Mouse (Mus musculus): Measurements from ENCODE around the gene C130032M10Rik. TPM values are rescaled to one million over a fixed set of nuclear protein-coding genes. Genes with fewer than 3 reads are reported as not detected.

C130032M10Rik gene
- polyA plus RNA-seq, 1 experiment: not detected

DNA sequence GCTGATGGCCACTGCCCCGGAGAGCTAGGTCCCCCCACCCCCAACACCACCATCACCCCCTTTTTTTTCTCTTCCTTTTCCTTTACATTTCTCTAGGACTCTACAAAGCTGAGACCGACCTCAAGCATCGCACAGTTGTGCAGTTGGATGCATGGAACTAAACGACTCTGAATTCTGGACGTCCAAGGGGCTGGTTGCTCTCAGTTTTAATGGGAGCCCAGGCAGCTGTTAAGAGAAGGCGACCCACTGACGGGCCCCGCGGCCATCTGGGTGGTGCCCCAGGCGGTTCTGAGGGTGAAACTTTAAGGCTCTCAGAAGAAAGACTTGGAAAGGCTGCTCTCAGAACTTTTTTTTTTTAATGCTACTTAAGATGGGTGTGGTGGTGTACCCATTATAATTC lies 49.2 kb downstream of the C130032M10Rik start:
- DNase-seq (ENCODE audit: low read depth): no peak
- no peak for TF ChIP-seq POLR2A (IDR thresholded peaks at IDR 0.05; ENCODE audit: borderline replicate concordance, extremely low read depth, insufficient read depth, insufficient read length, poor library complexity, severe bottlenecking)
- TF ChIP-seq CTCF (IDR thresholded peaks at IDR 0.05; ENCODE audit: borderline replicate concordance, extremely low read depth, insufficient read depth, insufficient read length): no peak

Other genes with a start within 250 kb of the C130032M10Rik start
- not detected in 2 replicates for gene Bcl2a1c, start 185.6 kb upstream of the C130032M10Rik start, polyA plus RNA-seq (2012; rRNA removed)
- gene Crtap, start 125.0 kb upstream of the C130032M10Rik start, polyA plus RNA-seq (2012; rRNA removed): 26.2 and 32.6 TPM in 2 replicates
- 25.3 and 27.4 TPM in 2 replicates for gene Glb1, start 114.6 kb upstream of the C130032M10Rik start, polyA plus RNA-seq (2012; rRNA removed)
- gene Tmppe, start 114.6 kb upstream of the C130032M10Rik start, polyA plus RNA-seq (2012; rRNA removed): 3.2 and 4.9 TPM in 2 replicates
- 0.05 TPM in 1 of 2 replicates, not detected in the other for gene Ccr4, start 10.8 kb upstream of the C130032M10Rik start, polyA plus RNA-seq (2012; rRNA removed)
- gene Trim71, start 48.7 kb downstream of the C130032M10Rik start, polyA plus RNA-seq (2012; rRNA removed): 0.13 and 0.31 TPM in 2 replicates
- 64.4 and 67.7 TPM in 2 replicates for gene Cnot10, start 124.5 kb downstream of the C130032M10Rik start, polyA plus RNA-seq (2012; rRNA removed)
- 61.5 and 87.4 TPM in 2 replicates for gene Dync1li1, start 173.1 kb downstream of the C130032M10Rik start, polyA plus RNA-seq (2012; rRNA removed)
- gene Cmtm6, start 215.4 kb downstream of the C130032M10Rik start, polyA plus RNA-seq (2012; rRNA removed): 14.0 and 14.2 TPM in 2 replicates

Measured in brain, embryonic 14.5 days (tissue).